Mouse (Mus musculus) cerebellum, adult (tissue): ENCODE results near the gene Enkd1.

Source experiments
- ATAC-seq: cut with Nextera tagmentation; 2 replicates; pipeline ENCODE4 v1.9.2; 2017; ENCODE audit warnings: mild to moderate bottlenecking, moderate library complexity, mixed read lengths; ENCODE audit not compliant: insufficient number of reproducible peaks, low FRiP score, low TSS enrichment

Enkd1 gene

GRCm38 (mm10) chr8:105702731-105703415 lies 5.1 kb downstream of the Enkd1 start:
- no peak for ATAC-seq

- ATAC-seq = 0 out of 2 replicates have a peak, but pooled peaks have one; percentile 1
These were observed 6.0 kb downstream of the Enkd1 start for GRCm38 (mm10) chr8:105702001-105702401.

GRCm38 (mm10) chr8:105700966-105701824 lies 6.8 kb downstream of the Enkd1 start, which contains the start of the genes Acd and Pard6a:
Gene Acd, minus strand, starts transcription at chr8:105701102.
Gene Pard6a, plus strand, starts transcription at chr8:105701148.
- peak; percentile 43 for ATAC-seq

GRCm38 (mm10) chr8:105700566-105700965 lies 7.4 kb downstream of the Enkd1 start:
- ATAC-seq = 0 out of 2 replicates have a peak, but pooled peaks have one; percentile 5

- ATAC-seq = no peak
These were observed 8.4 kb downstream of the Enkd1 start for GRCm38 (mm10) chr8:105699488-105700215.

GRCm38 (mm10) chr8:105698734-105699133 lies 9.3 kb downstream of the Enkd1 start:
- no peak for ATAC-seq

GRCm38 (mm10) chr8:105697196-105697780 lies 10.7 kb downstream of the Enkd1 start:
- no peak for ATAC-seq

GRCm38 (mm10) chr8:105695080-105695780 lies 12.8 kb downstream of the Enkd1 start:
- no peak for ATAC-seq

- peak; percentile 43; the same call in 1 of the 2 replicates for ATAC-seq
These were observed 13.8 kb downstream of the Enkd1 start for GRCm38 (mm10) chr8:105694051-105694799.

- peak; percentile 47 for ATAC-seq
These were observed 14.4 kb downstream of the Enkd1 start for GRCm38 (mm10) chr8:105693648-105694047.

GRCm38 (mm10) chr8:105692449-105693182 lies 15.4 kb downstream of the Enkd1 start:
- no peak for ATAC-seq

GRCm38 (mm10) chr8:105690978-105691377 lies 17.0 kb downstream of the Enkd1 start:
- no peak for ATAC-seq

- no peak for ATAC-seq
These were observed 18.0 kb downstream of the Enkd1 start for GRCm38 (mm10) chr8:105689983-105690360.

- no peak for ATAC-seq
These were observed 18.6 kb downstream of the Enkd1 start for GRCm38 (mm10) chr8:105689256-105689982.

- no peak for ATAC-seq
These were observed 19.7 kb downstream of the Enkd1 start for GRCm38 (mm10) chr8:105688242-105688752.

- ATAC-seq = no peak
These were observed 20.5 kb downstream of the Enkd1 start for GRCm38 (mm10) chr8:105687512-105687911.

- no peak for ATAC-seq
These were observed 21.5 kb downstream of the Enkd1 start for GRCm38 (mm10) chr8:105686551-105686950.
